Mouse (Mus musculus) heart, adult 2 months (tissue): Measurements from ENCODE around the gene Cmtm4.

Experiments
- CTCF ChIP-seq: fragments of 200-600 bp; IDR thresholded peaks from 2 replicates; pipeline ENCODE4 v1.8.1; 2022; ENCODE audit warnings: antibody characterized with exemption, mild to moderate bottlenecking, moderate library complexity
- EP300 ChIP-seq: fragments of 200-500 bp; IDR thresholded peaks from 2 replicates; pipeline ENCODE4 v1.6.1; 2011; ENCODE audit warnings: low read depth, low read length, control low read depth; ENCODE audit not compliant: insufficient read depth
- POLR2A ChIP-seq: fragments of 200-500 bp; IDR thresholded peaks from 2 replicates; pipeline ENCODE4 v1.6.1; 2011; ENCODE audit warnings: mild to moderate bottlenecking, low read depth, low read length, control low read depth; ENCODE audit not compliant: insufficient read depth

GRCm38 (mm10) chr8:104414204-104414603 is 18.6 kb upstream of the Cmtm4 start:
- TF ChIP-seq CTCF (peak; percentile 16; the same call in 1 of the 2 replicates), POLR2A (no peak), EP300 (no peak)
